Mouse (Mus musculus) spleen, adult 2 months (tissue): Measurements from ENCODE around the gene Top2b. TPM values are rescaled to one million over a fixed set of nuclear protein-coding genes. Genes with fewer than 3 reads are reported as not detected.

Experiments used
- DNase-seq, 2 experiments: peaks; one replicate each; pipeline versions ENCODE4 v3.0.0 to v3.0.0-alpha.2; 2012 to 2021; ENCODE audit warnings: low spot score in 2 of 2, low read depth in 1 of 2
- H3K27ac ChIP-seq: fragments of 200-500 bp; 2 replicates; pipeline ENCODE4 v1.5.1; 2012; ENCODE audit warnings: low read length, inconsistent platforms; ENCODE audit not compliant: insufficient read depth
- H3K27me3 ChIP-seq: fragments of 200-500 bp; 2 replicates; pipeline ENCODE4 v1.6.1; 2012; ENCODE audit warnings: mild to moderate bottlenecking, moderate library complexity, low read length, inconsistent platforms; ENCODE audit not compliant: control insufficient read depth, insufficient read depth
- H3K36me3 ChIP-seq: fragments of 200-500 bp; 2 replicates; pipeline ENCODE4 v1.6.1; 2012; ENCODE audit warnings: mild to moderate bottlenecking, low read length, inconsistent platforms; ENCODE audit not compliant: control insufficient read depth, insufficient read depth
- H3K4me1 ChIP-seq: fragments of 200-500 bp; 2 replicates; pipeline ENCODE4 v1.6.1; 2011; ENCODE audit warnings: inconsistent platforms; ENCODE audit not compliant: control insufficient read depth, insufficient read depth, insufficient read length
- H3K4me3 ChIP-seq: fragments of 200-500 bp; 2 replicates; pipeline ENCODE4 v1.5.1; 2011; ENCODE audit warnings: mild to moderate bottlenecking, inconsistent platforms; ENCODE audit not compliant: insufficient read depth, insufficient read length; ENCODE audit errors: extremely low read depth
- CTCF ChIP-seq: fragments of 200-500 bp; IDR thresholded peaks from 2 replicates; pipeline ENCODE4 v1.5.1; 2011; ENCODE audit warnings: mild to moderate bottlenecking, inconsistent platforms; ENCODE audit not compliant: insufficient read depth, insufficient read length, insufficient replicate concordance; ENCODE audit errors: extremely low read depth
- POLR2A ChIP-seq: fragments of 200-500 bp; IDR thresholded peaks from 2 replicates; pipeline ENCODE4 v1.6.1; 2011; ENCODE audit warnings: low read depth, low read length, inconsistent platforms
- WGBS: fragments of 180-500 bp; shearing (Covaris S2); methylation state at CpG from one replicate; pipeline ENCODE4 v1.1.7; 2018; 5-methylcytosine and 5-hydroxymethylcytosine counted together
- polyA plus RNA-seq: library from polyadenylated mRNA; depleted of rRNA; stranded (reverse); fragments of >200 nt; gene quantifications from 2 replicates; pipeline ENCODE4 v1.2.3, GENCODE M21; 2012

Top2b gene
- polyA plus RNA-seq, 1 experiment: 4.8 TPM

DNA sequence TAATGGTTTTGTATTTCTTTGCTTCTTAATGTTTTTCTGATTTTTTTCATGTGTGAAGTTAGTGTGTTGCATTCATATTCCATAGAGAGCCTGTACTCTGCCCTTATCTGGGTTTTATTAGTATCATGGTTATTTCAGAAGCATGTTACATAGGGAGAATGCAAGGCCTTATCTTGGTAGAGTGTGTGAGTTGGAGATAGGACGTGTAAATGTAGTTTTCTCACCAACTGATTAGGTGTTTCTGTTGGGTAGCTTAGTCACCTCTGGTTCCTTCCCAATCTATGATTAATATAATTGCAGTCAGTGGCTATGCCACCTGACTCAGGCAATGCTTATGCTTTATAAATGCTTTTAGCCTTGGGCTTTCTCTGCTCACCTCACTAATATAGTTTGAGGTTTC, 19.8 kb downstream of the Top2b start:
- no peak for TF ChIP-seq CTCF
- no peak for TF ChIP-seq POLR2A
- no peak overlapping the region for H3K4me3 ChIP-seq
- peaks cover 5% of the 10 kb centered on the region for H3K36me3 ChIP-seq
- peaks cover 4% of the 10 kb centered on the region for H3K4me1 ChIP-seq
- no peaks in the 10 kb centered on the region for H3K27me3 ChIP-seq
- no peak overlapping the region for H3K27ac ChIP-seq
- no peak for DNase-seq
- 88% methylated on average over 1 of the region's 1 CpGs for WGBS

DNA sequence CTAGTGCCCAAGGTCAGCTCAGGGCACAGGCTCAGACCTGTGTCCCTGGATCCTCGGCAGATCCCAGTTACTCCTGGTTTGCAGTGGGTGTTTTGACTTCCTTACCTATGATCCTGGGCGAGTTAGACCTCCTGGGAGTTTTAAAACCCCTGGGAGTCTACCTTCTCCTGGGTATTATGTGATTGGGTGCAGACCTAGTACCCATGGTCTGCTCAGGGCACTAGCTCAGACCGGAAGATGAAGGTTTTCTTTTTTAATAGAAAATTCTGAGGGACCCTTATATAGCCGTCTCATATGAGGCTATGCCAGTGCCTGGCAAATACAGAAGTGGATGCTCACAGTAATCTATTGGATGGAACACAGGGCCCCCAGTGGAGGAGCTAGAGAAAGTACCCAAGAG, 40.2 kb downstream of the Top2b start:
- TF ChIP-seq CTCF (no peak), POLR2A (no peak)
- no peak for DNase-seq
- Histone ChIP-seq H3K27ac (no peak overlapping the region), H3K4me3 (no peak overlapping the region), H3K4me1 (no peaks in the 10 kb centered on the region), H3K36me3 (peaks cover 16% of the 10 kb centered on the region), H3K27me3 (no peaks in the 10 kb centered on the region)
- WGBS: 93% methylated on average over 4 of the region's 4 CpGs

DNA sequence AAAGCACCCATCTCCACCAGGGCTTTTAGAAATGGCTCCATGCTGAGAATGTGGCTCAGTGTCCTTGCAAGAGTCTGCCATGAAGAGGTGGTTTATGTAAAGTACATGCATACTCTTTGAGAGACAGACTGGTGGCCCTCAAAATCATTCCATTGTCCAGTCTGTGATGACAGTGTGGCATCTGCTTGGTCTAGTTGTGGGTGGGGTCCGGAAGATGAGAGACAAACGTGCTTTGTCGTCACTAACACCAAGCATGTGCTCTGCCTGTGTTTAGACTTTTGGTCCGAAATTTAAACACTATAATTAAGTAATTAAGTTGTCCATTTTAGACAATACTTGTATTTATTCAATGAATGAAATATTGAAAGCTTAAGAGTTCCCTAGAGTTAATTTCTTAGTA, 49.2 kb downstream of the Top2b start:
- DNase-seq: no peak
- TF ChIP-seq POLR2A (no peak), CTCF (no peak)
- Histone ChIP-seq H3K4me1 (no peaks in the 10 kb centered on the region), H3K4me3 (no peak overlapping the region), H3K27me3 (no peaks in the 10 kb centered on the region), H3K27ac (no peak overlapping the region), H3K36me3 (peaks cover 25% of the 10 kb centered on the region)
- WGBS: 95% methylated on average over 4 of the region's 4 CpGs

DNA sequence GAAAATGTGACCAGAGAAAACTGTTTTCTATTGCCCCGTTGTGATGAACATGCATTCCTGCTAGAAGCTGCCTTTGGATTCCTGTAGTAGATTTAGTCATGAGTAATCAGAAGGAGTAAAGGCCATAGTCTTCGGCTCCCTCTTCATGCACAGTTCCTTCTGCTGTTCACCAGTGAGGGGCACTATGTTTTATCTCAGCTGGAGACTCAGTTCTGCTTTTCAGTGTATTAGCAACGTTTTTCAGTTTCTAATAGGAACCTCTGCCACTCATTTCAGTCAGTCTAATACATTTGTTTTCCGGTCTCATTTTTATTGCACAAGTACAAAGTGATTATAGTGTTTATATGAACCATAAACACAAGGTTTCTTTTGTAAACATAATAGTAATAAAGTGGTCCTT, 62.6 kb downstream of the Top2b start:
- DNase-seq: no peak
- Histone ChIP-seq H3K4me3 (no peak overlapping the region), H3K4me1 (no peaks in the 10 kb centered on the region), H3K27me3 (no peaks in the 10 kb centered on the region), H3K36me3 (peaks cover 26% of the 10 kb centered on the region), H3K27ac (no peak overlapping the region)
- 61% methylated on average over 4 of the region's 4 CpGs for WGBS
- TF ChIP-seq CTCF (no peak), POLR2A (no peak)

GRCm38 (mm10) chr14:16431941-16432499, 67.0 kb downstream of the Top2b start:
- Histone ChIP-seq H3K4me1 (no peaks in the 10 kb centered on the region), H3K27ac (no peak overlapping the region), H3K4me3 (no peak overlapping the region), H3K36me3 (peaks cover 20% of the 10 kb centered on the region), H3K27me3 (no peaks in the 10 kb centered on the region)
- WGBS: 90% methylated on average over 4 of the region's 4 CpGs
- no peak for DNase-seq
- TF ChIP-seq CTCF: no peak

DNA sequence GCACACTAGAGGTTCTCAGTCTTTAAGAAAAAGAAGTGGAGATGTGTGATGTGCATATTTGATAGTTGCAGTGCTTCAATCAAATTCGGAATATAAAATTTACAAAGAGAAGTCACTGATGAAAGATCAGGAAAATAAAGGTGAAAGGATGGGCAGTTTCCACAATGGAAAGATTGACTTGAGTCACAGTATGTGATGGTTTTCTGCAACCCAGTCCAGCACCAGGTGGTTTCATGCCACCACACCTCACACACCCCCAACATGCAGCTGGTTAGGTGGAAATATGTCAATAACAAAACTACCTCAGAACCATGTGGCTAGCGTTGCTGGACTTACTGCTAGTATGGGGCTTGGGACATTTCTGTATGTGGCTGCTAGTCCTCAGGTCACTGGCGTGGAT, 67.6 kb downstream of the Top2b start:
- peaks cover 16% of the 10 kb centered on the region for H3K36me3 ChIP-seq
- H3K27me3 ChIP-seq: no peaks in the 10 kb centered on the region
- no peak overlapping the region for H3K27ac ChIP-seq
- no peaks in the 10 kb centered on the region for H3K4me1 ChIP-seq
- no peak for DNase-seq
- 92% methylated on average over 3 of the region's 3 CpGs for WGBS
- no peak overlapping the region for H3K4me3 ChIP-seq
- no peak for TF ChIP-seq CTCF
- TF ChIP-seq POLR2A: no peak

DNA sequence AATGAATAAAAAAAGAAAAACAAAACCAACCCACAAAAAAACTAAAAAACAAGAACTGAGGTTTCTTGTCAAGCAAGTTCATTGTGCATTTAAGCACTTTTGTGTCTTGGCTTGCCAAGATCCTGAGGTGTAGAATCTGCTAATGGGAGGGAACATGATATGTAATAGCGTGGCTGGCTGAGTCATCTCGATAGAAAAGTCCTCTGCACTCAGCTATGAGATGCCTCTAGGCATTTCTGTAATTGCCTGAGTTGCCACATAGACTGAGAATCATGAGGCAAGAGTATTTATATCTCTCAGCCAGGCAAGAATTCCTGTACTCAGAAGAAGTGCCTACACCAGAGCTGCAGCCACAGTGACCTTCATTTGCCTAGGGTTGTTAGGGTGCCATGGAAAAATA, 68.2 kb downstream of the Top2b start:
- Histone ChIP-seq H3K27ac (no peak overlapping the region), H3K27me3 (no peaks in the 10 kb centered on the region), H3K4me3 (no peak overlapping the region), H3K4me1 (no peaks in the 10 kb centered on the region), H3K36me3 (peaks cover 16% of the 10 kb centered on the region)
- TF ChIP-seq CTCF: no peak
- no peak for TF ChIP-seq POLR2A
- WGBS: 83% methylated on average over 2 of the region's 2 CpGs
- DNase-seq: no peak
